Mouse (Mus musculus) CH12.LX (cell line): ENCODE measurements around the gene Klhl10. TPM values are rescaled to one million over a fixed set of nuclear protein-coding genes. Genes with fewer than 3 reads are reported as not detected.

Source experiments
- DNase-seq: peaks from one replicate; pipeline ENCODE4 v3.0.0-alpha.2; 2013; ENCODE audit errors: extremely low read depth
- H3K27ac ChIP-seq: 2 replicates; pipeline ENCODE4 v1.5.1; 2012; ENCODE audit warnings: low read depth, mild to moderate bottlenecking, control low read depth, moderate library complexity; ENCODE audit not compliant: insufficient read depth
- H3K27me3 ChIP-seq: replicated peaks from 2 replicates; pipeline ENCODE3; 2012; ENCODE audit warnings: inconsistent platforms
- H3K36me3 ChIP-seq, 2 experiments: replicated peaks in 1 of 2; 2 replicates each; pipeline versions ENCODE3 to v1.6.1; 2012; ENCODE audit warnings: inconsistent platforms in 1 of 2, low read length in 1 of 2, mild to moderate bottlenecking in 1 of 2, mixed read lengths in 1 of 2, moderate library complexity in 1 of 2; ENCODE audit not compliant: control insufficient read depth in 1 of 2, insufficient read depth in 1 of 2
- H3K4me1 ChIP-seq, 2 experiments: 2 replicates each; pipeline ENCODE4 v1.6.1; 2012; ENCODE audit warnings: inconsistent platforms in 1 of 2, moderate library complexity in 1 of 2; ENCODE audit not compliant: insufficient read depth in 2 of 2, control insufficient read depth in 1 of 2
- H3K4me2 ChIP-seq: 2 replicates; pipeline ENCODE4 v1.6.1; 2012; ENCODE audit warnings: low read depth, mild to moderate bottlenecking, control low read depth; ENCODE audit not compliant: poor library complexity, insufficient read depth, severe bottlenecking
- H3K4me3 ChIP-seq, 3 experiments: fragments of 150-350 bp in 1 of 3; sonication (generic) in 1 of 3; replicated peaks in 1 of 3; 2 replicates each; pipeline versions ENCODE3 to v1.5.1; 2011 to 2012; ENCODE audit warnings: low read depth in 2 of 3, low read length in 2 of 3, mild to moderate bottlenecking in 2 of 3, moderate library complexity in 2 of 3, control low read depth in 1 of 3, improper control_type of control experiment in 1 of 3, inconsistent platforms in 1 of 3, mixed read lengths in 1 of 3; ENCODE audit not compliant: poor library complexity in 1 of 3
- H3K79me2 ChIP-seq: replicated peaks from 2 replicates; pipeline ENCODE4 v1.6.1; 2012; ENCODE audit warnings: mild to moderate bottlenecking, moderate library complexity; ENCODE audit not compliant: control insufficient read depth, poor library complexity, insufficient read depth, severe bottlenecking; ENCODE audit errors: extremely low read depth
- H3K9ac ChIP-seq: 2 replicates; pipeline ENCODE4 v1.6.1; 2012; ENCODE audit warnings: low read depth, mild to moderate bottlenecking, control low read depth, moderate library complexity; ENCODE audit not compliant: insufficient read depth
- H3K9me3 ChIP-seq: replicated peaks from 2 replicates; pipeline ENCODE3; 2012; ENCODE audit warnings: low read length, inconsistent platforms, mixed read lengths
- CHD1 ChIP-seq: IDR thresholded peaks from 2 replicates; pipeline ENCODE4 v1.6.1; 2012; ENCODE audit warnings: low read depth, low read length, improper control_type of control experiment, inconsistent platforms
- CHD2 ChIP-seq: IDR thresholded peaks from 2 replicates; pipeline ENCODE4 v1.6.1; 2011; ENCODE audit warnings: low read length, improper control_type of control experiment
- E2F4 ChIP-seq: IDR thresholded peaks from 2 replicates; pipeline ENCODE4 v1.6.1; 2011; ENCODE audit warnings: low read depth, low read length, improper control_type of control experiment; ENCODE audit not compliant: insufficient replicate concordance
- EP300 ChIP-seq: IDR thresholded peaks from 2 replicates; pipeline ENCODE4 v1.6.1; 2011; ENCODE audit warnings: low read length, improper control_type of control experiment
- ETS1 ChIP-seq: conservative IDR thresholded peaks from 2 replicates; pipeline ENCODE4 v1.6.1; 2012; ENCODE audit warnings: low read depth, mild to moderate bottlenecking, inconsistent platforms, low read length, improper control_type of control experiment, moderate library complexity
- GABPA ChIP-seq: IDR thresholded peaks from 2 replicates; pipeline ENCODE4 v1.6.1; 2012; ENCODE audit warnings: low read depth, low read length, improper control_type of control experiment, inconsistent platforms; ENCODE audit not compliant: insufficient replicate concordance
- IRF4 ChIP-seq: IDR thresholded peaks from 2 replicates; pipeline ENCODE4 v1.6.1; 2014; ENCODE audit warnings: low read depth, mild to moderate bottlenecking, inconsistent platforms, low read length, improper control_type of control experiment
- JUN ChIP-seq: IDR thresholded peaks from 2 replicates; pipeline ENCODE4 v1.6.1; 2011; ENCODE audit warnings: low read depth, mild to moderate bottlenecking, low read length, improper control_type of control experiment, moderate library complexity; ENCODE audit not compliant: insufficient read depth
- MAFK ChIP-seq: IDR thresholded peaks from 2 replicates; pipeline ENCODE4 v1.6.1; 2011; ENCODE audit warnings: low read length, improper control_type of control experiment; ENCODE audit not compliant: insufficient replicate concordance
- MAZ ChIP-seq: IDR thresholded peaks from 2 replicates; pipeline ENCODE4 v1.6.1; 2012; ENCODE audit warnings: low read depth, mild to moderate bottlenecking, inconsistent platforms, low read length, improper control_type of control experiment, moderate library complexity
- MEF2A ChIP-seq: IDR thresholded peaks from 2 replicates; pipeline ENCODE4 v1.6.1; 2014; ENCODE audit warnings: low read depth, mild to moderate bottlenecking, inconsistent platforms, low read length, improper control_type of control experiment, borderline replicate concordance
- MXI1 ChIP-seq: IDR thresholded peaks from 2 replicates; pipeline ENCODE4 v1.6.1; 2011; ENCODE audit warnings: mild to moderate bottlenecking, low read depth, low read length, improper control_type of control experiment
- MYC ChIP-seq: IDR thresholded peaks from 2 replicates; pipeline ENCODE4 v1.6.1; 2011; ENCODE audit warnings: low read depth, mild to moderate bottlenecking, improper control_type of control experiment, low read length
- PAX5 ChIP-seq: IDR thresholded peaks from 2 replicates; pipeline ENCODE4 v1.6.1; 2012; ENCODE audit warnings: low read length, inconsistent platforms, mixed read lengths
- RCOR1 ChIP-seq: conservative IDR thresholded peaks from 2 replicates; pipeline ENCODE4 v1.6.1; 2012; ENCODE audit warnings: low read depth, mild to moderate bottlenecking, inconsistent platforms, low read length, improper control_type of control experiment
- SIN3A ChIP-seq: IDR thresholded peaks from 2 replicates; pipeline ENCODE4 v1.6.1; 2012; ENCODE audit warnings: low read length, improper control_type of control experiment, inconsistent platforms
- TBP ChIP-seq: conservative IDR thresholded peaks from 2 replicates; pipeline ENCODE4 v1.6.1; 2011; ENCODE audit warnings: low read depth, low read length, improper control_type of control experiment
- TCF12 ChIP-seq: IDR thresholded peaks from 2 replicates; pipeline ENCODE4 v1.6.1; 2014; ENCODE audit warnings: low read depth, mild to moderate bottlenecking, inconsistent platforms, low read length, improper control_type of control experiment
- UBTF ChIP-seq: IDR thresholded peaks from 2 replicates; pipeline ENCODE4 v1.6.1; 2012; ENCODE audit warnings: low read depth, mild to moderate bottlenecking, inconsistent platforms, low read length, improper control_type of control experiment, moderate library complexity
- USF2 ChIP-seq: conservative IDR thresholded peaks from 2 replicates; pipeline ENCODE4 v1.6.1; 2011; ENCODE audit warnings: low read depth, low read length, improper control_type of control experiment
- ZNF384 ChIP-seq: IDR thresholded peaks from 2 replicates; pipeline ENCODE4 v1.6.1; 2012; ENCODE audit warnings: low read depth, low read length, improper control_type of control experiment, inconsistent platforms
- dilution Hi-C: fragments of 300-500 bp; cut with MboI; formaldehyde crosslinking; loops from 2 replicates; pipeline ENCODE4 v1.14.3; 2020; ENCODE audit warnings: low sequenced_read_pairs; ENCODE audit not compliant: extremely low pct_unique_long_range_greater_than_20kb, extremely low pct_ligation_motif_present
- in situ Hi-C: fragments of 300-500 bp; cut with MboI; formaldehyde crosslinking; loops from 3 replicates; pipeline ENCODE4 v1.14.3; 2019; ENCODE audit warnings: low sequenced_read_pairs, low pct_ligation_motif_present, low pct_unique_long_range_greater_than_20kb, mixed read lengths
- polyA plus RNA-seq: library from polyadenylated mRNA; unstranded; fragments of >175 nt; gene quantifications from 2 replicates; pipeline ENCODE4 v1.2.1, GENCODE M21; 2012; ENCODE audit warnings: low read depth; ENCODE audit not compliant: insufficient read length
- total RNA-seq, 2 experiments: library from RNA; depleted of rRNA; stranded (reverse); fragments of 300-350 nt in 1 of 2; fragments of >200 nt in 1 of 2; gene quantifications; 2 replicates each; pipeline ENCODE4 v1.2.3; 2012 to 2014

The Klhl10 gene
- total and polyA plus RNA-seq, 3 experiments: 0.30 to 1.1 (median 0.48) TPM

DNA sequence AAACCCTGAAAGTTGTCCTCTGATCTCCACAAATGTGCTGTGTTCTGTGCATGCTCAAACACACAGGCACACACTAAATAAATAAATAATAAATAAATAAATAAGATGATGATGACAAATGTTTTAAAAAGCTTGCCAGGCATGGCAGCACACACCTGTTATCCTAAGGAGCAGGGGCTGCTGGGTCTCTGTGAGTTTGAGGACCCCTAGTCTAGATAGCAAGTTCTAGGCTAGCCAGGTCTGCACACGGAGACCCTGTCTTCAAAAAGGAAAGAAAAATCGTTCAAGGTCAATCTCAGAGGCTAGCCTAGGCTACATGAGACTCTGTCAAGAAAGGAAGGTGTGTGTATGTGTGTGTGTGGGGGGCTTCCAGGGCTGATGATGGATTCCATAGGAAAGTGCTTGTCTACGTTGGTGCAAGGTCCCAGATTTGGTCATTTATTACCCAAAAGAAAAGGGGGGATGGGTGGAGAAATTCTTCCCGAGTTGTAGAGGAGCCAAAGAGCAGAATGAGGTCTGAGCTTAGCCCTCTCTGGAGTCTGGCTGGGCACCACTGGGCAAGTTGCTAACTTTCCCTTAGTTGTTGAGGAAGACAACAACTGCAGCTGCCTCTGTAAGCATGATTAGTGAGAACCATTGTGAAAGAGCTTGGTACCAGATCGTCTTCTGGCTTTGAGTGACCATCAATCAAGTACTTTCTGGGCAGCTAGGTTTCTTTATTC is 47.2 kb upstream of the Klhl10 start:
- no peak overlapping the region for H3K9ac ChIP-seq
- in situ Hi-C loops: no loop called here

GRCm38 (mm10) chr11:100395200-100395599 is 46.5 kb upstream of the Klhl10 start:
- H3K27me3 ChIP-seq: peaks cover 87% of the 10 kb centered on the region
- in situ Hi-C loops: no loop called here
- H3K4me1 ChIP-seq: peaks cover 22 to 30% of the 10 kb centered on the region in 2 experiments
- no peak overlapping the region for H3K9ac ChIP-seq
- H3K36me3 ChIP-seq: no peaks in the 10 kb centered on the region
- no peak overlapping the region for H3K4me3 ChIP-seq
- dilution Hi-C loops: no loop called here
- H3K9me3 ChIP-seq: no peaks in the 10 kb centered on the region
- H3K79me2 ChIP-seq: no peaks in the 10 kb centered on the region
- no peak for TF ChIP-seq UBTF
- no peak for TF ChIP-seq E2F4
- peak; percentile 43; the same call in 1 of the 2 replicates for TF ChIP-seq IRF4
- H3K27ac ChIP-seq: no peak overlapping the region
- no peak for DNase-seq
- H3K4me2 ChIP-seq: no peak overlapping the region

More for the DNA sequence above, 47.2 kb upstream of the Klhl10 start:
- H3K9me3 ChIP-seq: no peaks in the 10 kb centered on the region
- dilution Hi-C loops: no loop called here
- no peak overlapping the region for H3K27ac ChIP-seq
- DNase-seq: no peak
- H3K79me2 ChIP-seq: no peaks in the 10 kb centered on the region
- peaks cover 22 to 33% of the 10 kb centered on the region in 2 experiments for H3K4me1 ChIP-seq
- H3K27me3 ChIP-seq: peaks cover 87% of the 10 kb centered on the region
- no peaks in the 10 kb centered on the region for H3K36me3 ChIP-seq
- H3K4me3 ChIP-seq: no peak overlapping the region
- H3K4me2 ChIP-seq: no peak overlapping the region
- TF ChIP-seq MYC: no peak
- no peak for TF ChIP-seq MXI1
- TF ChIP-seq RCOR1: no peak
- no peak for TF ChIP-seq ZNF384
- TF ChIP-seq SIN3A: no peak
- TF ChIP-seq CHD1: no peak
- no peak for TF ChIP-seq ETS1
- TF ChIP-seq UBTF: no peak
- TF ChIP-seq MEF2A: no peak
- TF ChIP-seq JUN: no peak
- TF ChIP-seq GABPA: no peak
- no peak for TF ChIP-seq USF2
- TF ChIP-seq EP300: no peak
- no peak for TF ChIP-seq MAFK
- no peak for TF ChIP-seq MAZ
- TF ChIP-seq TCF12: no peak
- no peak for TF ChIP-seq CHD2
- no peak for TF ChIP-seq TBP
- no peak for TF ChIP-seq PAX5
- TF ChIP-seq, all 38 proteins: peak for 0
